Mouse (Mus musculus): ENCODE data around the gene 2610318N02Rik.
A peak's percentile ranks its signal among the peaks of the same experiment; 100 is the strongest.

2610318N02Rik gene

GRCm38 (mm10) chr16:17110771-17111743, 13.9 kb downstream of the 2610318N02Rik start, which contains the start of gene Ppil2:
TSS of gene Ppil2 (minus strand) at chr16:17111257.
- DNase-seq (ENCODE audit: low read depth, low spot score), result peak; percentile 69

GRCm38 (mm10) chr16:17104600-17104999, 20.4 kb downstream of the 2610318N02Rik start:
- no peak for DNase-seq (ENCODE audit: low read depth, low spot score)

DNA sequence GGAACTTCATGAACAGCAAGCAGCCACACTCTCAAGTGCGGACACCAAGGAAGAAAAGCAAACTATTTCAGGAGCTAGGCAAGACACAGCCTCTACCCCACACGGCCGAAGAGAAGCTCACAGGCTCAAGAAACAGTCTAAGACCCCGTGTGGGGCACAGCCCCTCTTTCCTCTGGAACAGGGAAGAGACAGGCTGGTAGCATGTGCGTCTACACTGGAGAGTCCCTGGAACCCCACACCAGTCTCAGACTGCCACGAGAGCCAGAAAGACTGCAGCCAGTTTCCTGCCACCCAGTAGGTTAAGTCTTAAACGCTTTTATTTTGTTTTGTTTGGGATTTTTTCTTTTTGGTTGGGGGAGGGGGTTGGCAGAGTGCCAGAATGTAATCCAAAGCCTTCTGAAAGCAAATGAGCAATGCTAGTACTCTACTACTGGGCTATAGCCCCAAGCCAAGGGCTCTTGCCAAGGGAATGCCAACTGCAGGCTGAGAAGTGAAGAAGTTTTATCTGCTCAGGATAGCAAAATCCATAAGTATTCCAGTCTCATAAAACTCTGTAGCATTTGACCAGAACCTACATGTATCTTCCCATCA, 22.2 kb downstream of the 2610318N02Rik start:
- DNase-seq (ENCODE audit: low read depth, low spot score), result no peak

DNA sequence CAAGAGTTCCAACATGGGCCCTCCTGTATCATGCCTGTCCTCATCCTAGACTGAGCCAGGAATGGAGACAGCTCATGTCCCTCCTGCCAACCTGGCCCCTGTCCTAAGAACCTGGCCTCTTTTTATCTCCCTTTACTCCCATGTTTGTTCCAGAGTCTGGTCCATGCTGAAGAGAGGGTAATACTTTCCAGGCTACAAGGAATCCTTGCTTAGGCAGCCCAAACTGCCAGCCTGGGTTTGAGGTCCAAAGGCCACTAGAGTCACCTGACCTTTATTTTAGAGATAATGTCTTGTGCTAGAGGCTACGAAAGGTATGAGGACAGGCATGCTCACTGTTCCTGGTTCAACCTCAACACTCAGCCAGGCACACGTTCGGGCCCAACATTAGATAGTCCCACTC, 28.0 kb downstream of the 2610318N02Rik start:
- DNase-seq (ENCODE audit: low read depth, low spot score), result no peak

DNA sequence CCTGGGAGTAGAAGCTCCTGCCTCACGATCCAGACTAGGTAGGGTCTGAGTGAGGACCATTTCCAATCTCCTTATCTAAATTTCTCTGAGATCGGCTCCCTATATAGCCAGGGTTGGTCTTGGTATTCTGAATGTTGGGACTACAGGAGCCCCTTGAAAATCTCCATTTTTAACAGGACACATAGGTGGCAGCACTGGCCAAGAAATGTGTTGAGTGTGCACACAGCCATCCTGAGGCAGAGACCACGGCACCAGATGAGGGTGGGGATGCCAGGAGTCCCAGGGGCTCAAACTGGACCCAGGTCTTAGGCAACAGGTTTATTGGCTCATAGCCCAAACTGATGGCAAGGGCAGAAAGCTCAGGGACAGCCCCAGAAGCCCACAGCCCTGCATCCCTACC, 36.6 kb downstream of the 2610318N02Rik start:
- DNase-seq (ENCODE audit: low read depth, low spot score), result no peak

DNA sequence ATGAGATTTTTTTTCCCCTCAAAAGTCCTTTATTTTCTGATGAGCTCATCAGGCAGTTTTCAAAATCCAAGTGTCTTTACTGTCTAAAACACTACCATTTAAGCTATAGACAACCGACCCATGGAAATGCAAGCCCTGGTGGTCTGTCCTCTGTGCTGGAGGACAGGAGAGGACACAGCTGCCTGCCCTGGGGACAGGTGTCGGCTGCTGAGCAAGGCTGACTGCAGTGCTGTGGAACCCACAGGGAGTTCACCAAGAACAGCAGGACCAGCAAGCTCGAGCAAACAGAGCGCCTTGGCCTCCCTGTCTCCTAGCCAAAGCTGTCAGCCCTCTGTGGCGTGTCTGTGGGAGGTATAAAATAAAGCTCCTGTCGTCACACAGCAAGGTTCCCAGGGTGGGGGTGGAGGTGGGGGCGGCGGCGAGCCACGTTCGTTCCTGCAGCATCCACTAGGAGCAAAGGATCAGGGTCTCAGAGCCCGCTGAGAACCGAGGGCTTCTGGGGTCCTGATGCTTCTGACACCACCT, 38.2 kb downstream of the 2610318N02Rik start:
- DNase-seq (ENCODE audit: low read depth, low spot score), result no peak

DNA sequence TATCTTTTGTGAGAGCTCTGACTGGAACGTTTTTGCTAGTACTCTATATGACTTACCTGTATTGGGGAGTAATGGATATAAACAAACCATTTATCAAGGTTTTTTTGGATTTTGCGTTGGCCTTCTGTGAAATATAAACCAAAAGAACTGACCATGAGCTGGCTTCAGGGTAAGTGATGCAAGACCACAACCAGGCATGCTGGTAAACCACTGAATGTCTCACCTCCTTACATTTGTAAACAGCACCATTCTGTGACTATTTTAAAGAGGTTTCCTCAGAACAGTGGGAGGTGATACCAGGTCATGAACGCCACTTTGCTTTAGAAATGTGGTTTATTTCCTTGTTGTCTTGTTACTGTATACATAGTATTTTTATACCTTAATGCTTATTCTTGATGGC, 38.7 kb downstream of the 2610318N02Rik start:
- DNase-seq (ENCODE audit: low read depth, low spot score), result no peak

- no peak for DNase-seq (ENCODE audit: low read depth, low spot score)
These were observed 39.3 kb downstream of the 2610318N02Rik start for GRCm38 (mm10) chr16:17085636-17086035.

GRCm38 (mm10) chr16:17082121-17082792, 42.7 kb downstream of the 2610318N02Rik start:
- DNase-seq (ENCODE audit: low read depth, low spot score), result no peak

DNA sequence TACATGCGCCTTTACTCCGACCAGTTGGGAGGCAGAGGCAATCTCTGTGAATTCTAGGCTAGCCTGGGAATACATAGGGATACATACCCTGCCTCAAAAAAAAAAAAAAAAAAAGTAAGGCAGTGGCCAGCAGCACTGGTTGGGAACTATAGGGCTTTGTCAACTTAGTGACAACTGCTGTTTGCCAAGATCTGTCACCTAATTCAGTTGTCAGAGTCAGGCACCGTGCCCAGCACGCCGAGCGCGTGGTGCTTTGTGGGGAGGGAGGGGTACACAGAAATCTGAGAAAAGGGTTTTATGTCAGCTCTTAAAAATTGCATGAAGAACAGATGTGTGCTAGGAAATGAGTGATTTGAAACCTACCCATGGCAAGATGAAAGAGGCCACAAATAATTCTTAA, 46.9 kb downstream of the 2610318N02Rik start:
- no peak for DNase-seq (ENCODE audit: low read depth, low spot score)

- no peak for DNase-seq (ENCODE audit: low read depth, low spot score)
These were observed 48.1 kb downstream of the 2610318N02Rik start for GRCm38 (mm10) chr16:17076869-17077268.

- DNase-seq (ENCODE audit: low read depth, low spot score), result no peak
These were observed 48.7 kb downstream of the 2610318N02Rik start for GRCm38 (mm10) chr16:17076301-17076700.

DNA sequence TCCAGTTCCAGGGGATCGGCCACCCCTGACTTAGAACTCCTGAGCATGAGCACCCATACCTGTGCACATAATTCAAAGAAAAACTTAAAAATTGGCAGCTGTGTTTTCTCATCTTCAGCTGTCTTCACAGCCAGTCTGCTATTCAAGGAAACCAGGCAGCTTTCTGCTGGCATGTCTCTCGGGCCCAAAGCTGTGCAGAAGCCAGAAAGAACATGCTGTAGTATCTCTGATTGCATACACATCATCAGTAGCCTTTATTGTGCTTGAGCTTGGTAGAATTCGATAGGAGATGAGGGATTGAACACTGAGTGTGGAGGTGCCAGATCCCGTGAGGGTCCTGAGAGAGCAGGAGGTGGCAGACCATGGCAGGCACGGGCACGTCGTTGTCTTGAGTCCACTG, 52.0 kb downstream of the 2610318N02Rik start:
- DNase-seq (ENCODE audit: low read depth, low spot score), result no peak

- no peak for DNase-seq (ENCODE audit: low read depth, low spot score)
These were observed 54.3 kb downstream of the 2610318N02Rik start for GRCm38 (mm10) chr16:17070716-17071115.

DNA sequence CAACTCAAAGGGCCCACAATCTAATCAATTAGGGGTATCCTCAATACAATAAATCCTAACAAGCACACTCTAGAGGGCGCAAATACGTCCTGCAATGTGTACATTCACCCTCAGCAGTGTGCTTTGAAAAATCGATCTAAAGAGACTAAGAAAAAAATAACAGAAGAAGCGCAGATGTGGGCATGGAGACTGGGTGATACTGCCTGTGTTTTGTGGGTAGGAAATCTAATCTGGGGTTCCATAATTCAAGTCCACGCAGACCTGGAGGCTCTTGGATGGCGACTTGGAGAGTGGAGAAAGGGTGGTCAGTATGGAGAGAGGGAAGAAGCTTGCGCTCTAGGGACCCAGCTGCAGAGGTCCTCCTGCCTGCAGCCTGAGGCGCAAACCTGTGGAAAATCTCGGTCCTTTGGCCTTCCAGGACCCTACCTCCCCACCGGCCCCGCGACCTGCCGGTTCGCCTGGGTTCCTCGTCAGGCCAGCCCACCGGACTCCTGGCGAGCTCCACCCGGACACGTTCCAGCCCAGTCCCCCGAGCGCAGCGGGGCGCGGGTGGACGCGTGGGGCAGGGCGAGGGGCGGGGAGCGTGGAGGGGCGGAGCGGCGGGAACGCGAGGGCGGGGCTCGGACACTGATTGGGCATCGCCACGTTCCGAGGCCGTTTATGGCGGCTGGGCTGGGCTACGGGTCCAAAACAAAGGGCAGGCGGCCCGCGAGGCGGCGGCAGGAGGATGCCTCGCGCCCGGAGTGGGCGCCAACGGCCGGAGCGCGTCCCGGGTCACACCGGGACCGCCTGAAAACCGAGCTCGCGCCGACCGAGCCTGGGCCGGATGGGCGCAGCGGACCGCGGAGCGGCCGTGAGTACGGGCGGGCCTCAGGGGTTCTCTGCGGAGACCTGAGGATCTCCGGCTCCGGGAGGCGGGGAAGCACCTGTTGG, 55.2 kb downstream of the 2610318N02Rik start, which contains the start of gene Ypel1:
Ypel1 (plus strand) TSS at position 186 of the 933 bp plus-strand sequence.
- DNase-seq (ENCODE audit: low read depth, low spot score), result no peak

- DNase-seq (ENCODE audit: low read depth, low spot score), result no peak
These were observed 57.4 kb downstream of the 2610318N02Rik start for GRCm38 (mm10) chr16:17067552-17067951.

All from c-Kit-negative CD71-positive TER-119-positive erythroid progenitor cells, embryonic 14.5 days (primary cell).